Mouse (Mus musculus): Measurements from ENCODE around the gene Rpl7l1. TPM values are rescaled to one million over a fixed set of nuclear protein-coding genes. Genes with fewer than 3 reads are reported as not detected.
"Not testable (repeated sequence)": the region's sequence is repeated elsewhere in the genome, so short reads cannot be mapped to it uniquely, and the experiment has no call there.

Rpl7l1 gene
- polyA plus RNA-seq, 1 experiment from 2014 or later = 83.7 TPM

GRCm38 (mm10) chr17:46808376-46808775, 25.9 kb upstream of the Rpl7l1 start:
- Histone ChIP-seq H3K9me3 (ENCODE audit: low read length) (no peaks in the 10 kb centered on the region), H3K4me1 (ENCODE audit: insufficient read depth, low read depth, low read length) (no peaks in the 10 kb centered on the region), H3K27ac (ENCODE audit: low read length) (no peak overlapping the region), H3K36me3 (ENCODE audit: insufficient read depth, low read length) (peaks cover 43% of the 10 kb centered on the region), H3K4me3 (ENCODE audit: low read depth, low read length) (no peak overlapping the region), H3K9ac (replicated peaks; ENCODE audit: low read depth) (no peak overlapping the region), H3K4me2 (replicated peaks; ENCODE audit: low read depth, low read length) (no peak overlapping the region), H3K27me3 (replicated peaks; ENCODE audit: insufficient read depth, low read length) (no peaks in the 10 kb centered on the region)
- no peak for DNase-seq (ENCODE audit: low spot score)
- 89% methylated on average over 10 of the region's 10 CpGs for WGBS
- ATAC-seq = no peak
- TF ChIP-seq EP300 (IDR thresholded peaks at IDR 0.05) (no peak), CTCF (IDR thresholded peaks at IDR 0.05) (no peak)

GRCm38 (mm10) chr17:46801761-46802160, 19.3 kb upstream of the Rpl7l1 start:
- H3K27ac ChIP-seq (ENCODE audit: low read length) = no peak overlapping the region
- no peaks in the 10 kb centered on the region for H3K27me3 ChIP-seq (replicated peaks; ENCODE audit: insufficient read depth, low read length)
- peaks cover 27% of the 10 kb centered on the region for H3K36me3 ChIP-seq (ENCODE audit: insufficient read depth, low read length)
- no peak for ATAC-seq
- H3K9ac ChIP-seq (replicated peaks; ENCODE audit: low read depth) = no peak overlapping the region
- no peaks in the 10 kb centered on the region for H3K9me3 ChIP-seq (ENCODE audit: low read length)
- no peak for DNase-seq (ENCODE audit: low spot score)
- 86% methylated on average over 6 of the region's 6 CpGs for WGBS
- TF ChIP-seq CTCF (IDR thresholded peaks at IDR 0.05) (no peak), EP300 (IDR thresholded peaks at IDR 0.05) (no peak)
- H3K4me1 ChIP-seq (ENCODE audit: insufficient read depth, low read depth, low read length) = no peaks in the 10 kb centered on the region
- no peak overlapping the region for H3K4me2 ChIP-seq (replicated peaks; ENCODE audit: low read depth, low read length)
- no peak overlapping the region for H3K4me3 ChIP-seq (ENCODE audit: low read depth, low read length)

GRCm38 (mm10) chr17:46799680-46800079, 17.2 kb upstream of the Rpl7l1 start:
- Histone ChIP-seq H3K36me3 (ENCODE audit: insufficient read depth, low read length) (peaks cover 13% of the 10 kb centered on the region), H3K9ac (replicated peaks; ENCODE audit: low read depth) (no peak overlapping the region), H3K27ac (ENCODE audit: low read length) (no peak overlapping the region), H3K4me2 (replicated peaks; ENCODE audit: low read depth, low read length) (no peak overlapping the region), H3K9me3 (ENCODE audit: low read length) (no peaks in the 10 kb centered on the region), H3K4me3 (ENCODE audit: low read depth, low read length) (no peak overlapping the region), H3K4me1 (ENCODE audit: insufficient read depth, low read depth, low read length) (no peaks in the 10 kb centered on the region), H3K27me3 (replicated peaks; ENCODE audit: insufficient read depth, low read length) (no peaks in the 10 kb centered on the region)
- TF ChIP-seq CTCF (IDR thresholded peaks at IDR 0.05) (no peak), EP300 (IDR thresholded peaks at IDR 0.05) (no peak)
- ATAC-seq (no peak), DNase-seq (ENCODE audit: low spot score) (no peak)
- 61% methylated on average over 10 of the region's 10 CpGs for WGBS

- no peaks in the 10 kb centered on the region for H3K4me1 ChIP-seq (ENCODE audit: insufficient read depth, low read depth, low read length)
- peaks cover 10% of the 10 kb centered on the region for H3K36me3 ChIP-seq (ENCODE audit: insufficient read depth, low read length)
- H3K9ac ChIP-seq (replicated peaks; ENCODE audit: low read depth) = no peak overlapping the region
- H3K4me2 ChIP-seq (replicated peaks; ENCODE audit: low read depth, low read length) = no peak overlapping the region
- H3K27ac ChIP-seq (ENCODE audit: low read length) = no peak overlapping the region
- ATAC-seq (no peak), DNase-seq (ENCODE audit: low spot score) (no peak)
- WGBS = 39% methylated on average over 7 of the region's 8 CpGs
- no peaks in the 10 kb centered on the region for H3K9me3 ChIP-seq (ENCODE audit: low read length)
- TF ChIP-seq CTCF (IDR thresholded peaks at IDR 0.05) (no peak), EP300 (IDR thresholded peaks at IDR 0.05) (no peak)
- no peaks in the 10 kb centered on the region for H3K27me3 ChIP-seq (replicated peaks; ENCODE audit: insufficient read depth, low read length)
- no peak overlapping the region for H3K4me3 ChIP-seq (ENCODE audit: low read depth, low read length)
These were observed 14.9 kb upstream of the Rpl7l1 start for GRCm38 (mm10) chr17:46797386-46797785.

GRCm38 (mm10) chr17:46796743-46797142, 14.3 kb upstream of the Rpl7l1 start:
- 87% methylated on average over 4 of the region's 4 CpGs for WGBS
- Histone ChIP-seq H3K27ac (ENCODE audit: low read length) (no peak overlapping the region), H3K4me1 (ENCODE audit: insufficient read depth, low read depth, low read length) (no peaks in the 10 kb centered on the region), H3K27me3 (replicated peaks; ENCODE audit: insufficient read depth, low read length) (no peaks in the 10 kb centered on the region), H3K4me2 (replicated peaks; ENCODE audit: low read depth, low read length) (no peak overlapping the region), H3K36me3 (ENCODE audit: insufficient read depth, low read length) (peaks cover 5% of the 10 kb centered on the region), H3K9ac (replicated peaks; ENCODE audit: low read depth) (no peak overlapping the region), H3K4me3 (ENCODE audit: low read depth, low read length) (no peak overlapping the region), H3K9me3 (ENCODE audit: low read length) (no peaks in the 10 kb centered on the region)
- no peak for TF ChIP-seq EP300 (IDR thresholded peaks at IDR 0.05)
- no peak for TF ChIP-seq CTCF (IDR thresholded peaks at IDR 0.05)
- DNase-seq (ENCODE audit: low spot score) (no peak), ATAC-seq (no peak)

- Histone ChIP-seq H3K9ac (replicated peaks; ENCODE audit: low read depth) (no peak overlapping the region), H3K4me1 (ENCODE audit: insufficient read depth, low read depth, low read length) (no peaks in the 10 kb centered on the region), H3K27ac (ENCODE audit: low read length) (no peak overlapping the region), H3K27me3 (replicated peaks; ENCODE audit: insufficient read depth, low read length) (no peaks in the 10 kb centered on the region), H3K9me3 (ENCODE audit: low read length) (no peaks in the 10 kb centered on the region), H3K36me3 (ENCODE audit: insufficient read depth, low read length) (no peaks in the 10 kb centered on the region), H3K4me3 (ENCODE audit: low read depth, low read length) (no peak overlapping the region), H3K4me2 (replicated peaks; ENCODE audit: low read depth, low read length) (no peak overlapping the region)
- peak; percentile 7; the same call in 1 of the 2 replicates for TF ChIP-seq CTCF (IDR thresholded peaks at IDR 0.05)
- no peak for TF ChIP-seq EP300 (IDR thresholded peaks at IDR 0.05)
- DNase-seq (ENCODE audit: low spot score) (no peak), ATAC-seq (no peak)
- WGBS = 76% methylated on average over 2 of the region's 2 CpGs
These were observed 10.5 kb upstream of the Rpl7l1 start for GRCm38 (mm10) chr17:46792963-46793362.

- H3K9ac ChIP-seq (replicated peaks; ENCODE audit: low read depth); H3K27me3 ChIP-seq (replicated peaks; ENCODE audit: insufficient read depth, low read length); H3K9me3 ChIP-seq (ENCODE audit: low read length); H3K36me3 ChIP-seq (ENCODE audit: insufficient read depth, low read length); H3K4me1 ChIP-seq (ENCODE audit: insufficient read depth, low read depth, low read length); DNase-seq (ENCODE audit: low spot score); H3K4me3 ChIP-seq (ENCODE audit: low read depth, low read length); H3K4me2 ChIP-seq (replicated peaks; ENCODE audit: low read depth, low read length); ATAC-seq; H3K27ac ChIP-seq (ENCODE audit: low read length): not testable (repeated sequence)
- 64% methylated on average over 2 of the region's 2 CpGs for WGBS
These were observed 5.5 kb upstream of the Rpl7l1 start for GRCm38 (mm10) chr17:46787974-46788373.
